10 mouse cellular contexts compared by ENCODE assay signal in genomic region chr6:145247886-145248285, GRCm38 (mm10). TPM values are rescaled to one million over a fixed set of nuclear protein-coding genes. Genes with fewer than 3 reads are reported as not detected.
DNase-seq lines count a peak whose midpoint lies in the region; ATAC-seq and TF ChIP-seq lines count a peak whose summit lies in the region.
"Had no signal": no experiment of that assay in that cellular context is flagged by ENCODE, and none has a peak within 500 bp of the region (broad histone marks: within the 10 kb centered on the region; RNA-seq: fewer than 3 reads in every experiment).

No protein-coding gene starts in this region.

- peak overlapping the region; percentile 32; the same call in 1 of the 2 replicates for H3K9ac ChIP-seq in embryonic facial prominence, embryonic 14.5 days (ENCODE audit: low read depth, low read length)
- no peak overlapping the region for H3K9ac ChIP-seq in intestine, embryonic 16.5 days (ENCODE audit: low read depth, low read length)
- peak overlapping the region; percentile 46; the same call in 1 of the 2 replicates for H3K9ac ChIP-seq in midbrain, embryonic 16.5 days (ENCODE audit: low read depth, low read length)

- peaks cover 5% of the 10 kb centered on the region; the same call in 1 of the 2 replicates for H3K4me1 ChIP-seq in kidney, adult 2 months (ENCODE audit: control insufficient read depth, insufficient read depth, low read length)
- peaks cover 4% of the 10 kb centered on the region; the same call in 1 of the 2 replicates for H3K4me1 ChIP-seq in embryonic facial prominence, embryonic 14.5 days (ENCODE audit: control insufficient read depth, insufficient read depth, low read length)
- H3K4me1 ChIP-seq in intestine, embryonic 16.5 days (ENCODE audit: control insufficient read depth, insufficient read depth, low read length) = peaks cover 8% of the 10 kb centered on the region
- peaks cover 19% of the 10 kb centered on the region for H3K4me1 ChIP-seq in midbrain, embryonic 16.5 days (ENCODE audit: control insufficient read depth, insufficient read depth, low read length)

- H3K27me3 ChIP-seq in kidney, adult 2 months (replicated peaks; ENCODE audit: control insufficient read depth, insufficient read depth, low read length) = no peaks in the 10 kb centered on the region
- no peaks in the 10 kb centered on the region for H3K27me3 ChIP-seq in embryonic facial prominence, embryonic 14.5 days (replicated peaks; ENCODE audit: control insufficient read depth, insufficient read depth, low read length)
- H3K27me3 ChIP-seq in intestine, embryonic 16.5 days (replicated peaks; ENCODE audit: control insufficient read depth, insufficient read depth, low read length) = no peaks in the 10 kb centered on the region
- no peaks in the 10 kb centered on the region for H3K27me3 ChIP-seq in midbrain, embryonic 16.5 days (ENCODE audit: control insufficient read depth, insufficient read depth, low read depth, low read length)

- no peak for ATAC-seq in embryonic facial prominence, embryonic 14.5 days (ENCODE audit: low read depth)
- no peak for ATAC-seq in intestine, embryonic 16.5 days
- no peak for ATAC-seq in midbrain, embryonic 16.5 days

- no peak for TF ChIP-seq POLR2A in kidney, adult 2 months (IDR thresholded peaks at IDR 0.05; ENCODE audit: low read depth, low read length)

- no peak overlapping the region for H3K4me3 ChIP-seq in kidney, adult 2 months (ENCODE audit: insufficient read depth, low read depth, low read length)
- H3K4me3 ChIP-seq in embryonic facial prominence, embryonic 14.5 days (ENCODE audit: low read depth, low read length) = no peak overlapping the region
- no peak overlapping the region for H3K4me3 ChIP-seq in intestine, embryonic 16.5 days (ENCODE audit: low read length)
- peak overlapping the region; percentile 19 for H3K4me3 ChIP-seq in midbrain, embryonic 16.5 days (ENCODE audit: low read depth, low read length)

- no peak for TF ChIP-seq CTCF in kidney, adult 2 months (conservative IDR thresholded peaks at IDR 0.05; ENCODE audit: insufficient read depth, insufficient read length, low read depth, low read length)

- no peak overlapping the region for H3K27ac ChIP-seq in kidney, adult 2 months (ENCODE audit: insufficient read depth, low read depth, low read length)
- no peak overlapping the region for H3K27ac ChIP-seq in embryonic facial prominence, embryonic 14.5 days (replicated peaks; ENCODE audit: low read depth, low read length)
- H3K27ac ChIP-seq in intestine, embryonic 16.5 days (ENCODE audit: low read length) = no peak overlapping the region
- no peak overlapping the region for H3K27ac ChIP-seq in midbrain, embryonic 16.5 days (ENCODE audit: low read length)
- H3K27ac ChIP-seq: macrophage had no signal

- no peaks in the 10 kb centered on the region for H3K9me3 ChIP-seq in embryonic facial prominence, embryonic 14.5 days (ENCODE audit: control insufficient read depth, low read length)
- H3K9me3 ChIP-seq in intestine, embryonic 16.5 days (ENCODE audit: control insufficient read depth, low read length) = no peaks in the 10 kb centered on the region
- no peaks in the 10 kb centered on the region for H3K9me3 ChIP-seq in midbrain, embryonic 16.5 days (replicated peaks; ENCODE audit: control insufficient read depth, low read length, poor library complexity, severe bottlenecking)

- peak overlapping the region; percentile 61 for H3K4me2 ChIP-seq in embryonic facial prominence, embryonic 14.5 days (ENCODE audit: low read depth, low read length)
- peak overlapping the region; percentile 4; the same call in 1 of the 2 replicates for H3K4me2 ChIP-seq in intestine, embryonic 16.5 days (ENCODE audit: low read depth, low read length)
- H3K4me2 ChIP-seq in midbrain, embryonic 16.5 days (ENCODE audit: low read length) = peak overlapping the region; percentile 46

- WGBS in kidney, adult 2 months = 51% methylated on average over 3 of the region's 3 CpGs
- WGBS in embryonic facial prominence, embryonic 14.5 days = 58% methylated on average over 3 of the region's 3 CpGs
- 72% methylated on average over 3 of the region's 3 CpGs for WGBS in intestine, embryonic 16.5 days
- 56% methylated on average over 3 of the region's 3 CpGs for WGBS in midbrain, embryonic 16.5 days

- peak; percentile 8 for DNase-seq in kidney, adult 2 months
- no peak for DNase-seq in kidney, adult 8-10 months
- no peak for DNase-seq in embryonic facial prominence, embryonic 14.5 days (ENCODE audit: low spot score)
- no peak for DNase-seq in cerebellum, postnatal 14 days
- no peak for DNase-seq in kidney, adult 18-20 months
- DNase-seq in urinary bladder, adult 18-20 months (ENCODE audit: low spot score in 2 of 2) = no peak
- DNase-seq: cerebellum, adult 11-12 months had no signal

- no peaks in the 10 kb centered on the region for H3K36me3 ChIP-seq in kidney, adult 2 months (ENCODE audit: control insufficient read depth, insufficient read depth, low read length)
- H3K36me3 ChIP-seq in embryonic facial prominence, embryonic 14.5 days (ENCODE audit: control insufficient read depth, insufficient read depth, low read length) = peaks cover 19% of the 10 kb centered on the region
- H3K36me3 ChIP-seq in intestine, embryonic 16.5 days (ENCODE audit: control insufficient read depth, insufficient read depth, low read length) = no peaks in the 10 kb centered on the region
- no peaks in the 10 kb centered on the region for H3K36me3 ChIP-seq in midbrain, embryonic 16.5 days (ENCODE audit: control insufficient read depth, insufficient read depth, low read length)

RNA-seq across cellular contexts. Expression of gene Kras, which starts 2.2 kb away (rescaled TPM):
- 13.1 and 14.3 TPM in 2 replicates for polyA plus RNA-seq in kidney, adult 2 months (2012; rRNA removed)
- 70.4 and 71.3 TPM in 2 replicates for polyA plus RNA-seq in embryonic facial prominence, embryonic 14.5 days (2014; fragmentation: Nextera tagmentation; extraction: Ambion mirVana)
- polyA plus RNA-seq in intestine, embryonic 16.5 days (2015; fragmentation: Nextera tagmentation; extraction: Ambion mirVana) = 56.6 and 60.2 TPM in 2 replicates
- 86.8 and 90.8 TPM in 2 replicates for polyA plus RNA-seq in midbrain, embryonic 16.5 days (2015; fragmentation: Nextera tagmentation; extraction: Ambion mirVana)

RNA-seq across cellular contexts. Expression of gene Etfrf1, which starts 37.0 kb away (rescaled TPM):
- 19.4 and 32.6 TPM in 2 replicates for polyA plus RNA-seq in kidney, adult 2 months (2012; rRNA removed)
- 28.4 and 29.6 TPM in 2 replicates for polyA plus RNA-seq in embryonic facial prominence, embryonic 14.5 days (2014; fragmentation: Nextera tagmentation; extraction: Ambion mirVana)
- 53.9 and 56.0 TPM in 2 replicates for polyA plus RNA-seq in intestine, embryonic 16.5 days (2015; fragmentation: Nextera tagmentation; extraction: Ambion mirVana)
- polyA plus RNA-seq in midbrain, embryonic 16.5 days (2015; fragmentation: Nextera tagmentation; extraction: Ambion mirVana) = 24.7 and 25.2 TPM in 2 replicates

RNA-seq across cellular contexts. Expression of gene Casc1, which starts 37.1 kb away (rescaled TPM):
- polyA plus RNA-seq in kidney, adult 2 months (2012; rRNA removed) = 0.50 and 0.57 TPM in 2 replicates
- polyA plus RNA-seq in embryonic facial prominence, embryonic 14.5 days (2014; fragmentation: Nextera tagmentation; extraction: Ambion mirVana) = 0.58 and 0.95 TPM in 2 replicates
- polyA plus RNA-seq in intestine, embryonic 16.5 days (2015; fragmentation: Nextera tagmentation; extraction: Ambion mirVana) = 0.22 and 0.23 TPM in 2 replicates
- 0.92 and 1.0 TPM in 2 replicates for polyA plus RNA-seq in midbrain, embryonic 16.5 days (2015; fragmentation: Nextera tagmentation; extraction: Ambion mirVana)

Comparison
In these comparisons a context has a peak if more than half of its experiments do, and no peak if none do; other contexts are left out.
1. H3K4me2 ChIP-seq: peak in every context shown above with its lines; median percentile 61 in embryonic facial prominence, embryonic 14.5 days; 46 in midbrain, embryonic 16.5 days; 4 in intestine, embryonic 16.5 days.